Mouse (Mus musculus) midbrain, embryonic 12.5 days (tissue): Measurements from ENCODE around the gene Npdc1. TPM values are rescaled to one million over a fixed set of nuclear protein-coding genes. Genes with fewer than 3 reads are reported as not detected.
"Not testable (repeated sequence)": the region's sequence is repeated elsewhere in the genome, so short reads cannot be mapped to it uniquely, and the experiment has no call there.

ENCODE experiments used
- ATAC-seq: fragments of 200-750 bp; cut with Nextera tagmentation; 2 replicates; pipeline ENCODE4 v1.8.0; 2017; ENCODE audit warnings: low read depth, moderate TSS enrichment, moderate library complexity; ENCODE audit not compliant: low FRiP score
- H3K27ac ChIP-seq: fragments of 300-500 bp; sonication (generic); replicated peaks from 2 replicates; pipeline ENCODE4 v1.5.1; 2016; ENCODE audit warnings: mild to moderate bottlenecking
- H3K27me3 ChIP-seq: fragments of 300-500 bp; sonication (generic); 2 replicates; pipeline ENCODE4 v1.6.1; 2016; ENCODE audit warnings: mild to moderate bottlenecking
- H3K36me3 ChIP-seq: fragments of 300-500 bp; sonication (generic); 2 replicates; pipeline ENCODE4 v1.6.1; 2016
- H3K4me1 ChIP-seq: fragments of 300-500 bp; sonication (generic); 2 replicates; pipeline ENCODE4 v1.6.1; 2016
- H3K4me2 ChIP-seq: fragments of 300-500 bp; sonication (generic); replicated peaks from 2 replicates; pipeline ENCODE4 v1.6.1; 2016; ENCODE audit warnings: mild to moderate bottlenecking, moderate library complexity
- H3K4me3 ChIP-seq: fragments of 300-500 bp; sonication (generic); 2 replicates; pipeline ENCODE4 v1.5.1; 2016; ENCODE audit warnings: mild to moderate bottlenecking
- H3K9ac ChIP-seq: fragments of 300-500 bp; sonication (generic); replicated peaks from 2 replicates; pipeline ENCODE4 v1.6.1; 2016; ENCODE audit warnings: mild to moderate bottlenecking, moderate library complexity
- H3K9me3 ChIP-seq: fragments of 300-500 bp; sonication (generic); 2 replicates; pipeline ENCODE4 v1.6.1; 2016; ENCODE audit warnings: mild to moderate bottlenecking
- WGBS: fragments of 180-500 bp; shearing (Covaris S2); methylation state at CpG from one replicate; pipeline ENCODE4 v1.1.7; 2016; 5-methylcytosine and 5-hydroxymethylcytosine counted together
- polyA plus RNA-seq: library from polyadenylated mRNA; unstranded; fragments of >200 nt; fragmentation: Nextera tagmentation; extraction: Ambion mirVana; gene quantifications from 2 replicates; pipeline ENCODE4 v1.2.1, GENCODE M21; 2016

Gene Npdc1
- polyA plus RNA-seq, 1 experiment from 2014 or later: 216 TPM

GRCm38 (mm10) chr2:25397010-25397409 is 2.1 kb upstream of the Npdc1 start:
- ATAC-seq: no peak
- Histone ChIP-seq H3K27me3 (peaks cover 85% of the 10 kb centered on the region), H3K4me1 (peaks cover 22% of the 10 kb centered on the region), H3K27ac (no peak overlapping the region), H3K4me3 (no peak overlapping the region), H3K9me3 (no peaks in the 10 kb centered on the region), H3K4me2 (no peak overlapping the region), H3K9ac (no peak overlapping the region), H3K36me3 (no peaks in the 10 kb centered on the region)
- WGBS: 70% methylated on average over 1 of the region's 1 CpGs

- 93% methylated on average over 7 of the region's 7 CpGs for WGBS
- no peaks in the 10 kb centered on the region for H3K9me3 ChIP-seq
- no peak overlapping the region for H3K9ac ChIP-seq
- H3K27me3 ChIP-seq: peaks cover 84% of the 10 kb centered on the region
- no peak for ATAC-seq
- H3K36me3 ChIP-seq: no peaks in the 10 kb centered on the region
- no peak overlapping the region for H3K4me3 ChIP-seq
- H3K27ac ChIP-seq: no peak overlapping the region
- H3K4me2 ChIP-seq: no peak overlapping the region
- peaks cover 25% of the 10 kb centered on the region for H3K4me1 ChIP-seq
Measured at GRCm38 (mm10) chr2:25398065-25398464, 1.1 kb upstream of the Npdc1 start.

GRCm38 (mm10) chr2:25400291-25400690 is 1.1 kb downstream of the Npdc1 start:
- no peak overlapping the region for H3K9ac ChIP-seq
- no peak overlapping the region for H3K27ac ChIP-seq
- 27% methylated on average over 16 of the region's 16 CpGs for WGBS
- no peak for ATAC-seq
- H3K4me3 ChIP-seq: peak overlapping the region; percentile 19
- no peaks in the 10 kb centered on the region for H3K36me3 ChIP-seq
- H3K4me1 ChIP-seq: peaks cover 35% of the 10 kb centered on the region
- no peaks in the 10 kb centered on the region for H3K9me3 ChIP-seq
- H3K4me2 ChIP-seq: peak overlapping the region; percentile 41
- peaks cover 66% of the 10 kb centered on the region for H3K27me3 ChIP-seq

- Histone ChIP-seq H3K4me3 (peak overlapping the region; percentile 19), H3K36me3 (no peaks in the 10 kb centered on the region; the same call in 1 of the 2 replicates), H3K4me2 (peak overlapping the region; percentile 41), H3K27me3 (peaks cover 61% of the 10 kb centered on the region), H3K4me1 (peaks cover 31% of the 10 kb centered on the region), H3K9me3 (no peaks in the 10 kb centered on the region), H3K27ac (no peak overlapping the region), H3K9ac (no peak overlapping the region)
- ATAC-seq: no peak
- WGBS: 2% methylated on average over 17 of the region's 17 CpGs
Measured at GRCm38 (mm10) chr2:25400764-25401163, 1.6 kb downstream of the Npdc1 start.

DNA sequence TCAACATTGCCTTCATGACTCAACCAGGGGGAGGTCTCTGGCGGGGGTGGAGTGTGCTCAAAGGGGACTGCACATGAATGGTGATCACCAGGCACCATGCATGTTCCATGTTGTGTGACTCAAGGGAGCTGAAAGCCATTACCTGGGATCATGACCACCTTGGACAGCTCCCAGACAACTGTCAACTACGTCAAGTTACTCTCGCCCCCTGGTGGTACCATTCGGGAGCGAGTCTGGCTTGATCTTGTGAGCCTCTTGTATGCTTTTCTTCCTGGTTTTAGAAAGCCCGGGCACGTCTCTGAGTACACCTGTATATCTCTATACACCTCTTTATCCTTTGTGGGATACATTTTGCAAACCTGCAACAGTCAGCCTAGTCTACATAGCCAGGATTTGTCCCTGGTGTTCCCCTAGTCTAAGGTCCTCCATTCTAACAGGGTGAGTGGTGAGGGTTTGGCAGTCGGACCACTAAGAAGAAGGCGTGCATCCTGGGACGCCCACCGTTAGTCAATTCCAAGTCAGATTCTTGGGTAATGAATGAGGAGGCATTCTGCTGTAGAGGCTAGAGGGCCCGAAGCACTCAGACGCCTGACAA is 3.3 kb downstream of the Npdc1 start:
- H3K36me3 ChIP-seq: peaks cover 15% of the 10 kb centered on the region
- H3K4me2 ChIP-seq: peak overlapping the region; percentile 62
- peak; percentile 38 for ATAC-seq
- peak overlapping the region; percentile 91 for H3K9ac ChIP-seq
- under 1% methylated on average over 13 of the region's 13 CpGs for WGBS
- peaks cover 44% of the 10 kb centered on the region for H3K27me3 ChIP-seq
- H3K27ac ChIP-seq: peak overlapping the region; percentile 85
- no peaks in the 10 kb centered on the region for H3K9me3 ChIP-seq
- H3K4me3 ChIP-seq: peak overlapping the region; percentile 66
- peaks cover 24% of the 10 kb centered on the region for H3K4me1 ChIP-seq

DNA sequence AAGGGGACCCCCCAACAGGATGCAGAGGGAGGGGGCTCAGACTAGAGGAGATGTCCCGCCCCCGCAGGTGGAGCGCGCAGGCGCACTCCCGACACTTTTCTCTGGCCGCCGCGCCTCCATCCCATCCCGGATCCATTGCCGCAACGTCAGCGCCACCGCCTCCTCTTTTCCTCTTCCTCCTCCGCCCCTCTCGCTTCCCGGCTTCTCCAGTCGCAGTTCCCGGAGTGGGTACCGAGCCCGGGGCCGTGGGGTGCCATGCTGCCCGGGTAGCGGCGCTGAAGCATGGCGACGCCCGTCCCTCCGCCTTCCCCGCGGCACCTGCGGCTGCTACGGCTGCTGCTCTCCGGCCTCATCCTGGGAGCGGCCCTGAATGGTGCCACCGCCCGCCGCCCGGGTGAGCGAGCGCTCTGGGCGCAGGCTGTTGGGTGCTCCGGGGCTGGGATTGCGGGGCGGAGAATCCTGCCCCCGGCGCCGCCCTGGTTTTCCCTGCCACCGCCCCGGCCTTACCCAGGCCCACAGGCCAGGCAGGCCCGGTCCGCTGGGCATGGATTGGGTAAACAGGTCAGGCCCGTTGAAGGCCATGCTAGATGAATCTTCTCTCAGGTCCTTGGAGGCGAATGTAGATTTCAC is 3.9 kb downstream of the Npdc1 start:
- peak overlapping the region; percentile 91 for H3K9ac ChIP-seq
- H3K4me3 ChIP-seq: peak overlapping the region; percentile 66
- 2% methylated on average over 54 of the region's 54 CpGs for WGBS
- H3K9me3 ChIP-seq: no peaks in the 10 kb centered on the region
- ATAC-seq: peak; percentile 77
- H3K4me1 ChIP-seq: peaks cover 24% of the 10 kb centered on the region
- peak overlapping the region; percentile 85 for H3K27ac ChIP-seq
- H3K27me3 ChIP-seq: peaks cover 38% of the 10 kb centered on the region
- H3K4me2 ChIP-seq: peak overlapping the region; percentile 62
- H3K36me3 ChIP-seq: peaks cover 21% of the 10 kb centered on the region

DNA sequence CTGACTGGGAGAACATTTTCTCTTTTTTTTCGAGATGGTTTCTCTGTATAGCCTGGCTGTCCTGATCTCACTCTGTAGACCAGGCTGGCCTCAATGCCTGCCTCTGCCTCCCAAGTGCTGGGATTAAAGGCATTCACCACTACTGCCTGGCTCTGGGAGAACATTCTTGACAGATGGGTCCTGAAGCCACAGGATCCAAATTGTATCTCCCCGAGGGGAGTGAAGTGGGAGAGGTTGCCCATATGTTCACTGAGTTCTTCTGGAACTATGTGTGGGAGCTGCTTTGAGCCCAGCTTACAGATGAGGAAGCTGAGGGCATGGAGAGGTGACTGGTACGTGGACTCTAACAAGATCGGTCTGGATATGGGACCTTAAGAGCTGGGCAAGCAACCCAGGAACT is 4.8 kb downstream of the Npdc1 start:
- peak overlapping the region; percentile 91 for H3K9ac ChIP-seq
- peaks cover 29% of the 10 kb centered on the region for H3K27me3 ChIP-seq
- 91% methylated on average over 4 of the region's 4 CpGs for WGBS

DNA sequence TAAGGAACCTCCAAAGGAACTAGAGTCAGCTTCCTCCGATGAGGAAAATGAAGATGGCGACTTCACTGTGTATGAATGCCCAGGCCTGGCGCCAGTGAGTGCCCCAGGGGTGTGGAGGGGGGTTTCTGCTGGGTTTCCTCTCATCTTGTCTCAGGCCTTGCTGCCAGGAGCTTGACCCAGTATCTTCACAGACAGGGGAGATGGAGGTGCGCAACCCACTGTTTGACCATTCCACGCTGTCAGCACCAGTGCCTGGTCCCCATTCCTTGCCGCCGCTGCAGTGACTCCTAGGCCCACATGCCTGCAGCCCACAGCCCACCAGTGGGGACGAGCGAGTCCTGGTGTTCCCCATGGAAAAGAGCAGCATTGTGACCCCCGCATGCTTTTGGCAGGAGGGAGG is 9.8 kb downstream of the Npdc1 start:
- WGBS: 88% methylated on average over 10 of the region's 10 CpGs
- Histone ChIP-seq H3K9ac (no peak overlapping the region), H3K27me3 (no peaks in the 10 kb centered on the region), H3K4me1 (peaks cover 9% of the 10 kb centered on the region), H3K4me2 (no peak overlapping the region), H3K4me3 (no peak overlapping the region), H3K9me3 (no peaks in the 10 kb centered on the region), H3K36me3 (peaks cover 45% of the 10 kb centered on the region), H3K27ac (no peak overlapping the region)
- no peak for ATAC-seq

More for the DNA sequence above, 4.8 kb downstream of the Npdc1 start:
- H3K4me3 ChIP-seq: peak overlapping the region; percentile 66
- ATAC-seq: no peak
- H3K36me3 ChIP-seq: peaks cover 29% of the 10 kb centered on the region
- H3K9me3 ChIP-seq: no peaks in the 10 kb centered on the region
- peaks cover 24% of the 10 kb centered on the region for H3K4me1 ChIP-seq
- H3K27ac ChIP-seq: no peak overlapping the region
- H3K4me2 ChIP-seq: peak overlapping the region; percentile 62

DNA sequence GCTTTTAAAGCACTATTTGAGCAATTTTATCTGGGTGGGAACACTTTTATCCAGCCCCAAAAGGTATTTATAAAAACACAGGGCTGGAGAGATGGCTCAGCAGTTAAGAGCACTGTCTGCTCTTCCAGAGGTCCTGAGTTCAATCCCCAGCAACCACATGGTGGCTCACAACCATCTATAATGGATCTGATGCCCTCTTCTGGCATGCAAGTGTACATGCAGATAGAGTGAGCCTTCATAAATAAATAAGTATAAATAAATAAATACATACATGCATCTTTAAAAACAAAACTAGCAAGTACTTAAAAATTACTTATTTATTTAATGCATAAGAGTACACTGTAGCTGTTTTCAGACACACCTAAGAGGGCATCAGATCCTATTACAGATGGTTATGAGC is 14.3 kb downstream of the Npdc1 start:
- H3K4me1 ChIP-seq, ATAC-seq, H3K4me3 ChIP-seq, H3K27ac ChIP-seq, H3K9me3 ChIP-seq, H3K27me3 ChIP-seq, H3K4me2 ChIP-seq, H3K9ac ChIP-seq: not testable (repeated sequence)
- H3K36me3 ChIP-seq: peaks cover 22% of the 10 kb centered on the region

DNA sequence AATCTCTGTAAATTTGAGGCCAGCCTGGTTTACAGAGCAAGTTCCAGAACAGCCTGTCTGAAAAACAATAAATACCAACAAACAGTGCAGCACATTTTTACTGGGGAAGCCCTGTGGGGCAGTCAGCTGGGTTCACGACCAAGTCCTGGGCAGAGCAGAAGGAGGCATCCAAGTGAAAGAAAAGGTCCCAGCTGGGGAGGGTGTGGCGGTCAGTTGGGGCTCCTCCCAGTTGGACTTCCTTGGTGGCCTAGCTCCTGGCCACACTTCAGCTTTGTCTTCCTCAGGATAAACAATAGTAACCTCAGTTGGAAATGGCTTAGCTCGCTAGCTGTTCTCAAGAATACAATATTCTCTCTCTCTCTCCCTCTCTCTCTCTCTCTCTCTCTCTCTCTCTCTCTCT is 18.3 kb downstream of the Npdc1 start:
- 9% methylated on average over 3 of the region's 3 CpGs for WGBS
- Histone ChIP-seq H3K4me1 (no peaks in the 10 kb centered on the region), H3K9me3 (no peaks in the 10 kb centered on the region), H3K36me3 (no peaks in the 10 kb centered on the region), H3K9ac (no peak overlapping the region; the same call in 1 of the 2 replicates), H3K4me2 (no peak overlapping the region), H3K27me3 (peaks cover 5% of the 10 kb centered on the region; the same call in 1 of the 2 replicates), H3K27ac (no peak overlapping the region), H3K4me3 (no peak overlapping the region)
- ATAC-seq: no peak

GRCm38 (mm10) chr2:25421896-25422295 is 22.7 kb downstream of the Npdc1 start:
- WGBS: 17% methylated on average over 3 of the region's 3 CpGs
- Histone ChIP-seq H3K4me2 (no peak overlapping the region), H3K27me3 (peaks cover 43% of the 10 kb centered on the region), H3K36me3 (no peaks in the 10 kb centered on the region), H3K4me1 (no peaks in the 10 kb centered on the region), H3K9me3 (no peaks in the 10 kb centered on the region), H3K27ac (no peak overlapping the region), H3K4me3 (no peak overlapping the region), H3K9ac (no peak overlapping the region)
- ATAC-seq: no peak

DNA sequence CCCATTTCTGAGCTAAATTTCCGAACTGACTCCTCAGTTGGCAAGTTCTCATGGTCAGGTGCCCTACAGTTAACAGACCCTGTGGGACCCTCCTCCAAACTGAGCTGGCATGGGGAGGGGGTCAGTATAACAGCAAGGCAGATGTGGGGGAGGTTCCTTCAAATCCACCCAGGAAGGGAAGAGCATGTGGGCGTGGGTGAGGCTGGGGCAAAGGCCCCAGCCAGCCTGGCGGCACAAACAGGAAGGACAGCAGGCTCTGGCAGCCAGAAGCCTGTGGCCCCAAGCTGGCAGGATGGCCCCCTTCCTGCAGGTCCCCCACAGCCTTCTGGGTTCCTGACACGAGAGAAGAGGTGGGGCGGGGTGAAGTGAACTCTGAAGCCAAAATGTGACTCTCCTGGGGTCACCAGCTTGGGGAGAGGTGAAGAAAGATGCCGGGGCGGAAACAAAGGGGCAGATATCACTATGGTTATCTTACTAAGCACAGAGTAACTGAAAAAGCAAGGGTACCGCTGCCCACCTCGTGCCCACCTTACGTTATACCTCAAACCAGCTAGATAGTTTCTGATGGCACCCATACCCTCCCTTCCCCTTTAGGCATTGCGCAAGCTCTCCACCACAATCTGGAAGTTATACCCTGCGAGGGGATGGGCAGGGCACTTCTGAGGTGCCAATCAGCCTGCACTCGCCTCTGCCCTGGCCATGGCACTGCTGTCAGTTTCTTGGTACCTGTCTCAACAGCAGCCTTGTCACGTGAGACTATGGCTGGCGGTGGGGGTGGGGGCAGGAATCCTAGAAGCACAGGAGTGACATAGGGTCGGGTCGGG is 23.6 kb downstream of the Npdc1 start, which contains the start of gene Fut7:
Fut7 (plus strand) TSS at position 681 of the 824 bp plus-strand sequence.
- ATAC-seq: no peak
- 74% methylated on average over 17 of the region's 17 CpGs for WGBS

More for the DNA sequence above, 23.6 kb downstream of the Npdc1 start, which contains the start of gene Fut7:
- Histone ChIP-seq H3K4me3 (no peak within 1 kb of the TSS), H3K9me3 (no peaks in the 10 kb centered on the region), H3K27me3 (peaks cover 43% of the 10 kb centered on the region), H3K36me3 (no peaks in the 10 kb centered on the region), H3K9ac (no peak within 1 kb of the TSS), H3K27ac (no peak within 1 kb of the TSS), H3K4me2 (no peak within 1 kb of the TSS), H3K4me1 (no peaks in the 10 kb centered on the region)
